Mouse (Mus musculus) CH12F3 (cell line): Measurements from ENCODE around the gene Arid5b.

Experiments
- in situ Hi-C: fragments of 300-500 bp; cut with MboI; formaldehyde crosslinking; loops from 2 replicates; pipeline ENCODE4 v1.14.3; 2020; ENCODE audit warnings: low sequenced_read_pairs

Gene Arid5b

GRCm38 (mm10) chr10:68167118-68167517 lies 111.4 kb downstream of the Arid5b start:
- in situ Hi-C loops, result loop anchor here (10.0 kb wide), 1 partner anchor 108 kb away; the partner anchor contains the start of gene Arid5b

DNA sequence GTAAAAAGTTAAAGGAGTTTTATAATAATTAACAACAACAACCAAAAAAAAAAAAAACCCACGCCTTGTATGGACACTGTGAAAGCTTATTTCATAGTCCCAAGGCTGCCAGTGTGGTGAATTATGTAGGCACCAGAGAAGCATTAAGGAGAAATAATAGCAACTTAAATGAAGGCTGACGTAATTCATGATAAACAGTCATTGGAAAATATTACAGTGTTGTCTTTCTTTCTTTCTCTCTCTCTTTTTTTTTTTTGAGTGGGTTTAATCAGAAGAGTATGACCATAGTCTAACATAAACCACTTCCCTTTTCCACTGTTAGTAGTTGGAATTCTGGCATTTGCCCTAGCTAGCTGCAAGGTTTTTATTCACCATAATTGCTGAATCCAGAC lies 111.8 kb downstream of the Arid5b start:
- in situ Hi-C loops, result loop anchor here (10.0 kb wide), 1 partner anchor 108 kb away; the partner anchor contains the start of gene Arid5b

DNA sequence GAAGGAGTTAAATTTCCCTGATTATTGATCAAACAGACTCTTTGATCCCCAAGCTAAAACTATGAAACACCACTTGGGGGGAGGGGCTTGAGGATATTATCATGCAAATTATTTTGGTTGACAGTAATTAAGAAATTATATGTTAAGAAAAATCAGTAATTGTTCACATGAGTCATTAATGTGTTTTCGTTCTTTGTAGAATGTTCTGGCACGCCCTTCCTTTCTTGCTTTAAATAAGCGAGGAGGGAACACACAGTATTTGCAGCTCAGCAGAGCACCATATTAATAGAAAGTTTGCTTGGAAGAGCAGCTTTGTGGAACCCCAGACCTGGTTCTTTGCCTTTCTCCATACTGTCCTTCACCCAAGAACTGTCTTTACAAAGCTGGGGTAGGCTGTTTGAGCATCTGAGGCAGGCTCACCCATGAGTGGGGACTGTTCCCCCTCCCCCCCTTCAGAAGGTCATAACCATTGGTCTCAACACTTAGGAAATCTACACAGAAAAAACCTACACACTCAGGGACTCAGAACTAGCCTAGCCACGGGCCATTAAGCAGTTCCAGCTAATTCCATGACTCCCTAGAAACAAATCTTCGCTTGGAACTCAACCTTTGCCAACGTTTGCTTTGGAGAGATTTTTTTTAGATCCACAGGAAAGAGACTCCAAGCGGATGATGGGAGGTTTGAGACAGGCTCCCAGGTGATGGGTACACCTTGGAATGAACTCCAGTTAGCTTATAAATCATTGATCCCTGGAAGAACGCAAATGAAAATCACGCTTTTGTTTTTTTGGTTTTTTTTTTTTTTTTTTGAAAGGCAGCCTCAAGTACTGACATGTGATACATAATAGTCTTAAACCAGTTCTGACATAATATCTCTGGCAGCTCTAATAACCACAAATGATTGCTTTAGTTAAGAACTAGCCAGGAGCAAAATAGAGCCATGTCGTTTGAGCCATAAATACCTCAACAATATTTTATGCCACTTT lies 112.5 kb downstream of the Arid5b start:
- in situ Hi-C loops, result loop anchor here (10.0 kb wide), 1 partner anchor 109 kb away; the partner anchor contains the start of gene Arid5b

DNA sequence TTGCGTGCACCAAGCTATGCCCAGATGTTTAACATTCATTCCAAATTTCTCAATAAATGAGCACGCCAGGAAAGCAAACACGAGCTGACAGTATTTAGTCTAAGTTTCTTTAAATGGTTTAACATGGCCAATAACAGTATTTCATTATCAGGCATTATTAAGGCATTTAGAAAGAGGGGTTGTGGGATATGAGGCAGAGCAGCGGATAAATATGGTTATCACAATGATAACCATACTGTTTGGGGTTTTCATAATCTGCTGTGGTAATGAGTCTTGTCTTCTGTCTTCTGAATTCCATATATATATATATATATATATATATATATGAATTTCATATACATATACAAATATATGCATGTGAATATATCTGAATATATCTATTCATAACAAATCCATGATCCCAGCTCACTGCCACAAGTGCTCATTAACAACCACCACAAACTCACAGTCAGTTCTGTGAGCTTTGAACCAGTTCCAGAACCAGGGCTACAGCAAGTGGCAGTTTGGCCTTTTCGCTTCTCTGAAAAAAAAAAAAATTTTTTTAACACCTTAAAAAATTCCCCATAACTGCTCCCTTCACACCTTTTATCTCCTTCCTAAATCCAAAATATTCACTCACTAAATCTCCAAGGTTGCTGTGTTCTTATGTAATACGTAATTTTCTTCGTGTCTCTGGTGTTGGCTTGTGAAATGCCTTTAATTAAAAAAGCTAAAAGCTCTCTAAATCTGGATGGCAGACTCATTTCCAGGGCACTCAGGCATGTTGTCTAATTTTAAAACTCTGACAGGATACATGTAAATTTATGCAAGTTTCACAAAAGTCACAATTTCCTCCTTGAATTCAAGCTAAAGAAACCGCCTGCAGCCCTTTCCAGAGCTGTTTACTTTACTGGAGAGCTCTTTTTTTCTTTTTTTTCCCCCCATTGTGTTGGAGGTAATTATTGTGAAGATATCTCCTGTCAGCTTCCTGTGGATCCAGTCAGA lies 113.5 kb downstream of the Arid5b start:
- in situ Hi-C loops, result loop anchor here (10.0 kb wide), 1 partner anchor 110 kb away; the partner anchor contains the start of gene Arid5b

DNA sequence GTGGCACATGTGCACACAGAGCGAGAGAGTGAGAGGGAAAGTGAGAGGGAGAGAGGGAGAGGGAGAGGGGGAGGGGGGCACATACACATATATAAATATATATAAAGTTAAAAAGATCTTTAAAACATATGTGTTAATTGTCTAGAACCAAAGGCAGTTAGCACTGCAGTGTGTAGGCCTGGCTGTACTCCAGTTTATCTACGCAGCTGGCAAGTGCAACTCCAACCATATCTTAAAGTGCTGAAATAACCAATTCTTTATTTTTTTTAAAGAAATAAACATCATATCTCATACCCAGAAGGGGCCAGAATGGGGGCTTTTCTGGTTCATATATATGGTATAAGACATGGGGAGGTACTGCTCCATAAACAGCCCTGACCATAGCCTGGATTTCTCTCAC lies 114.4 kb downstream of the Arid5b start:
- in situ Hi-C loops, result loop anchor here (10.0 kb wide), 1 partner anchor 111 kb away; the partner anchor contains the start of gene Arid5b

GRCm38 (mm10) chr10:68159759-68160158 lies 118.8 kb downstream of the Arid5b start:
- in situ Hi-C loops, result loop anchor here (10.0 kb wide), 1 partner anchor 115 kb away; the partner anchor contains the start of gene Arid5b

GRCm38 (mm10) chr10:68158555-68158954 lies 120.0 kb downstream of the Arid5b start:
- in situ Hi-C loops, result no loop called here

- in situ Hi-C loops, result no loop called here
Observed at GRCm38 (mm10) chr10:68157511-68157910, 121.0 kb downstream of the Arid5b start.

DNA sequence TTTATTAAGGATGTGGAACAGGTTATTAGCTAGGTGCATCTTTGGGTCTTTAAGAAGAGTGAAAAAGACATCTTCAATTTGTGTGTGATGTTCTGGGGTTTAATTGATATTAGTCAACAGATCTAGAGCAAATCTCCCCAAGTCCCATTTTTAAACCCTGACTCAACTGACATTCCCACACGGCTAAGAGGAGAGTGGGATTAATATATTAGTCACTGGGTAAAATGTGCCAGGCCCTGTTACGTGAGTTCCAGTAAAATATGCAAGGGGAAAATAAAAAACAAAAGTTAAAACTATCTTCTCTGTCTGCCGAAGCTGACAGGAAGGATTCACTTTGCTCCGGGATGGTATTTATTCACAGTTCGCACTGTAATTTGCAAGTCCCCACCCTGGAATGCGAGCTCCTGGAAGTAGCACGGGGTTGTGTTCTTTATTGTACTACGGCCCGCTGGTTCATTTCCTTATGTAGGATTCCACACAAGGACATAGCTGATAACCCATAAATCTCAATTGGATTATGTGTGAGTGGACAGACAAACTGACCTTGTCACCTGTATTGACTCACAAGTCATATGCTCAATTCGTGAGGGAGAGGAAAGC lies 121.8 kb downstream of the Arid5b start:
- in situ Hi-C loops, result no loop called here

DNA sequence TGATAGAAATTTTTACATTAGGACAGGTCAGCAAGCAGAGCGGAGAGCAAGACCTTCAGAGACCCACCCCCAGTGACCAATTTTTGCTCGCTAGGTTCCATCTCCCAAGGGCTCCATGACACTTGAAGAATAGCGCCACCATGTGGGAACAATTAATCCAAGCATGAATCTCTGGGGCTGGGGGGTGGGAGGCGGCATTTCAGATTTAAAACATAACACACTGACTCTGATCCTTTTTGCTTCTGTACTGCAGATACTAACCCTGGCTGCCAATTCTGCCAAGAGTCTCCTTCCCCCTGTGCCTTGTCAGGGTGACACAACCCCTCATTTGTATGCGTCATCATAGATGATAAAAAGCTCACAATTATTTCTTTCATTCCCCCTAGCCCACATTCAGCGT lies 122.4 kb downstream of the Arid5b start:
- in situ Hi-C loops, result no loop called here

DNA sequence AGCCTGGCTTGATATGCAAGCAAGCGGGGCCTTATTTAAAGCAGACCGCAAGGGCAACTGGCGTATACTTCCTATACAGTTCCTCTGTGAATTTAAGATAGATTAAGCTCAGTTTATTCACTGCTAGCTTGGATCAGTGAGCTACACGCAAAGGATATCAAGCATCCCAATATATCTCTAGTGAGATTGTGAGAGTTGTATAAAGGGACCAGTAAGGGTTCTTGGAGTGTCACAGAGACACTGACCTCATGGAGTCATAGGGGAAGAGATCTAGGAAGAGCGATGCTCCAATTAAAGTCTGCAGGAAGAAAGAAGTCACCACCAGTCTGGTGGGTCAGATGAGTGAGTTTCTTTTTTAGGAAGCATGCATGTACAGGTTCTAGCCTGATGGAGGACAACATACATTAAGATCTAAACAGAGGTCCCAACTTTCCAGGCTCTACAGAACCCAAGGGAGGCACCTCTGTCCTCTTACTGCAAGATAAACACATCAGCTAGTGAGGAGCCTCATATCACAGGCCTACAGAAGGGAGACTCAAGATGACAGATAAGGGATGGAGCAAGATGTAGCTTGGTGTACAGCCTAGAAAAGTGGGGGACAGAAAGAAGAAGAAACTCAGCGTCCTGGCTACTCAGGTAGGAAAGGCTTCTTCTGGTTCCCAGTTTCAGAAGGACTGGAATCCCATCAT lies 123.0 kb downstream of the Arid5b start:
- in situ Hi-C loops, result no loop called here

GRCm38 (mm10) chr10:68154046-68154765 lies 124.3 kb downstream of the Arid5b start:
- in situ Hi-C loops, result no loop called here

DNA sequence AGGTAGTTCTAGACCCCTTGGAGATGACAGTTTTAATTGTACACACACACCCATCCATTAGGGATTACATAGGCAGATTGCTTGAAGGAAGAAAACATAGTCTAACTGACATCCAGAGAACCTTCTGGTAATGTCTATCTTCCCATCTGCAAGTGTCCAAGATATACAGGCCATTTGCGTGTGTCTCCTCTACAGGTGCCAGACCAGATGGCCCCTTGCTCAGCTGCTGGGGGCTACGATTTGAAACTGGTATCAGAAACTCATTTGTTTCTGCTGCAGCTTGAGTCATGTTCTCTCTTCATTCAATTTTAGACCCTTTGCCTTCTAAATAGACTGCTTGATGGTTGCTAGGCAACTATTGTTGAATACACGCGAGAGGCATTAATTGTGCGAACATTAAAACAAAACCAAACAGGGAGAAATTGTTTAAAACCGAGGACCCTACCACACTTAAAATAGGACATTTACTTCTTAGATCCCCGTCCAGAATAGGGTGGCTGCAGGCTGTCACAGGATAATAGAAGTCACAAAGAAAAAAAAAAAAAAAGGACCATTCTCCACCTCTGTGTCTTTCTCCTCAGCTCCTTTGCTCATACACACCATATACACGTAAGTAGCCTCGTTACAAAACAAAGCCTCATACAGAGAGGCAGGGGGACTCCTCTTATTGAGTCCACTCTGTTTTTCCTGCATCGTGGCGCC lies 125.0 kb downstream of the Arid5b start:
- in situ Hi-C loops, result no loop called here

GRCm38 (mm10) chr10:68148495-68148894 lies 130.0 kb downstream of the Arid5b start:
- in situ Hi-C loops, result loop anchor here (10.0 to 25.0 kb wide), 2 partner anchors 144 to 286 kb away; no protein-coding TSS in a partner anchor

- in situ Hi-C loops, result loop anchor here (10.0 to 25.0 kb wide), 2 partner anchors 143 to 285 kb away; no protein-coding TSS in a partner anchor
Observed at GRCm38 (mm10) chr10:68147730-68148129, 130.8 kb downstream of the Arid5b start.

- in situ Hi-C loops, result loop anchor here (10.0 to 25.0 kb wide), 2 partner anchors 142 to 285 kb away; no protein-coding TSS in a partner anchor
Observed at GRCm38 (mm10) chr10:68146842-68147241, 131.7 kb downstream of the Arid5b start.

DNA sequence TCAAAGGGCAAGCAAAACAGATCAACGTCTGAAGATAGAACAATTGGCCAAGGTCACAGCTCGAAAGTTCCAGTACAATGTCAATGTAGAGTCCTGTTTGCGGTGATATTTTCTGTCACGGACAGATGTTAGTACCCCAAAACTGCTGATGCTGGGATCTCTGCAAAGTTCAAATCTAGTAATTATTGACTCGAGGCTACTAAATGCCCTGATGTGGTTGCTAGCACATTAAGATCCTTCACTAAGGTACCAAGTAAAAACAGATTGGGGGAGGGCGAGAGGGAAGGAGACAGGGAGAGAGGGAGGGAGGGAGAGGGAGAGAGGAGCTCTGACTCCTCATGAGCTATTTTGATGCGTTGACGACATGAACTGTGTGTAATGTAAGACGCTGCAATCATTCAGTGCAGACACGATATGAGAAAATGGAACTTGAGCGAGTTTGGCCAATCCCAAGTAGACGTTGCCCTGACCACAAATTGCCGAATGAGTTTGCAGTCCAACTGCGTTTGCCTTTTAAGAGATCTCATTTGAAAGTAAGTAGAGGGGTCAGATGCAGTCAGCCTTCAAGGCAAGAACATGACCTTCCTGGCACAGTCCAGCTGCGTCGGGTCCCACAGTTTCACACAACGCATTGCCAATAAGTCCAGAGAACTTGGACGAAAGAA lies 133.1 kb downstream of the Arid5b start:
- in situ Hi-C loops, result loop anchor here (10.0 to 25.0 kb wide), 2 partner anchors 141 to 283 kb away; no protein-coding TSS in a partner anchor

GRCm38 (mm10) chr10:68142501-68142900 lies 136.0 kb downstream of the Arid5b start:
- in situ Hi-C loops, result loop anchor here (10.0 to 25.0 kb wide), 2 partner anchors 138 to 280 kb away; no protein-coding TSS in a partner anchor
